Mouse (Mus musculus): ENCODE results near the gene Zbtb38.

DNA sequence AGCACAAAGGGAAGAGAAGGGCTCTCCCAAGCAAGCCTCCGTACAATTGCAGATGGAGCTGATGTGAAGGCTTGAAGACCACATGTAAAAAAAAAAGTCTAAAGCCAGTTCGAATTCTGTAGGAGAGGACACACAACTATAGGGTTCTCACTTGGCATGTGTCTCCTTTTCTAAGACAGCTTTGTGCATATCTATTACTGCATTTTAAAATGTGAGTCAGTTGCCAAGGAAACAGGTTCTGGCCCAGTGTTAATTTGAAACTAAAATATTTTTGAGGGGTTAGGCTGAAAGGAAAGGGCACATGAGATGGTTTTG, 22.4 kb downstream of the Zbtb38 start:
- no peak for TF ChIP-seq CTCF (IDR thresholded peaks at IDR 0.05; ENCODE audit: low read depth, low read length)
- TF ChIP-seq POLR2A (IDR thresholded peaks at IDR 0.05; ENCODE audit: extremely low read depth, insufficient read depth, low read length), result no peak

All from liver, adult 2 months (tissue).